Mouse (Mus musculus) embryonic facial prominence, embryonic 10.5 days (tissue): ENCODE measurements around the gene Dnajb3. TPM values are rescaled to one million over a fixed set of nuclear protein-coding genes. Genes with fewer than 3 reads are reported as not detected.

Experiments used
- DNase-seq: peaks from one replicate; pipeline ENCODE4 v3.0.0-alpha.2; 2017; ENCODE audit warnings: low spot score
- H3K27ac ChIP-seq: fragments of 300-500 bp; sonication (generic); replicated peaks from 2 replicates; pipeline ENCODE4 v1.5.1; 2016; ENCODE audit warnings: mild to moderate bottlenecking
- H3K27me3 ChIP-seq: fragments of 300-500 bp; sonication (generic); replicated peaks from 2 replicates; pipeline ENCODE4 v1.6.1; 2016; ENCODE audit warnings: low read depth, mild to moderate bottlenecking; ENCODE audit not compliant: poor library complexity, severe bottlenecking
- H3K36me3 ChIP-seq: fragments of 300-500 bp; sonication (generic); replicated peaks from 2 replicates; pipeline ENCODE4 v1.6.1; 2016; ENCODE audit warnings: mild to moderate bottlenecking, moderate library complexity
- H3K4me1 ChIP-seq: fragments of 300-500 bp; sonication (generic); 2 replicates; pipeline ENCODE4 v1.6.1; 2016
- H3K4me3 ChIP-seq: fragments of 300-500 bp; sonication (generic); 2 replicates; pipeline ENCODE4 v1.5.1; 2016; ENCODE audit warnings: mild to moderate bottlenecking, moderate library complexity
- H3K9me3 ChIP-seq: fragments of 300-500 bp; sonication (generic); 2 replicates; pipeline ENCODE4 v1.6.1; 2016; ENCODE audit warnings: mild to moderate bottlenecking
- WGBS: fragments of 180-500 bp; shearing (Covaris S2); methylation state at CpG from one replicate; pipeline ENCODE4 v1.1.7; 2016; 5-methylcytosine and 5-hydroxymethylcytosine counted together
- polyA plus RNA-seq: library from polyadenylated mRNA; unstranded; fragments of >200 nt; fragmentation: Nextera tagmentation; extraction: Ambion mirVana; gene quantifications from 2 replicates; pipeline ENCODE4 v1.2.1, GENCODE M21; 2016

Dnajb3 gene
- polyA plus RNA-seq, 1 experiment from 2014 or later, result 12.2 TPM

DNA sequence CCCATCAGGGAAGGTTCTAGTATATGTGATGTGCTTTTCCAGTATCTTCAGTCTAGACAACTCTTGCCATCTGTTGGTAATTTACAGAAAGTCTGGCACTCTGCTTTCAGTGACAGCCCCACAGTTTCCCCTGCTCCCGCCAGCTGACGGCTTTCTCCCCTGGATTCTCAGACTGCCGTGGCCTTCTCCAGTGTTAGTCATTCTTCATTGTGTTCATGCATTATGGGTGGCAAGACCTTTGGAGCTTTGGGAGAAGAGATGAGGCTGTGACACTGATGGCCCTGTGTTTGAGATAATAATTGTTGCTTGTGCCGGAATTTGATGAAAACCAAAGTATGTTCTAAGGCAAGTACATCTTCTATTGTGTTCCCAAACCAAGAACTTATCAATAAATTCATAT, 13.0 kb upstream of the Dnajb3 start:
- peaks cover 26% of the 10 kb centered on the region for H3K9me3 ChIP-seq
- DNase-seq, result peak; percentile 11
- H3K27ac ChIP-seq, result no peak overlapping the region
- H3K4me1 ChIP-seq, result no peaks in the 10 kb centered on the region
- H3K27me3 ChIP-seq, result no peaks in the 10 kb centered on the region
- WGBS, result 51% methylated on average over 4 of the region's 4 CpGs
- no peaks in the 10 kb centered on the region for H3K36me3 ChIP-seq
- no peak overlapping the region for H3K4me3 ChIP-seq

DNA sequence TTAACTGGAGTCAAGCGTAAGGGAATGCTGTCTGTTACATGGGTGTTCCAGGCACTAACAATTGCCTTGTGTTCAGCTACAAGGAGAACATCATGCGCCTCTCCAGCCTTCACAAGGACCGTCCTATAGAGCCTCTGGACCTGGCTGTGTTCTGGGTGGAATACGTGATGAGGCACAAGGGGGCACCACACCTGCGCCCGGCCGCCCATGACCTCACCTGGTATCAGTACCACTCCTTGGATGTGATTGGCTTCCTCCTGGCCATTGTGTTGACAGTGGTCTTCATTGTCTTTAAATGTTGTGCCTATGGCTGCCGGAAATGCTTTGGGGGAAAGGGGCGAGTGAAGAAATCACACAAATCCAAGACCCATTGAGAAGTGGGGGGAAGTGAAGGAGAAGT, 12.5 kb upstream of the Dnajb3 start:
- peak; percentile 14 for DNase-seq
- Histone ChIP-seq H3K36me3 (no peaks in the 10 kb centered on the region), H3K9me3 (peaks cover 31% of the 10 kb centered on the region), H3K4me3 (no peak overlapping the region), H3K4me1 (no peaks in the 10 kb centered on the region), H3K27me3 (no peaks in the 10 kb centered on the region), H3K27ac (no peak overlapping the region)
- 74% methylated on average over 9 of the region's 9 CpGs for WGBS

DNA sequence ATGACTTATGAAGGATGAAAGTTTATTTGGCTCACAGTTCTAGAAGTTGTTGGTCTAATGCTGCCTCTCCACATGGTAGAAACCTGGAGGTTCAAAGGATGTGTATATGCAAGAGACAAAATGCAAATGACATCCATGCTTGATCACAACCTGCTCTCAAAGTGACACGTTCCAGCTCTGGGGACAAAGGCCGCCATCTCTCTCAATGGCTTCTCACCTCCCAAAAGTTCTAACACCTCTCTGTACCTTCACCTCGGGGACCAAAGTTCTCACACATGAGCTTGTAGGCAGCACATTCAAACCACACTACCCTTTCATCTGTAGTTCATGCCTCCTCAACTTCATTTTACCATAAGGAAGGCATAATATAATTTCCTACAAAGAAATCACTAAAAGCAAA, 12.0 kb upstream of the Dnajb3 start:
- Histone ChIP-seq H3K27ac (no peak overlapping the region), H3K4me1 (no peaks in the 10 kb centered on the region), H3K9me3 (peaks cover 36% of the 10 kb centered on the region), H3K27me3 (no peaks in the 10 kb centered on the region), H3K4me3 (no peak overlapping the region), H3K36me3 (no peaks in the 10 kb centered on the region)
- DNase-seq, result no peak
- WGBS, result 41% methylated on average over 3 of the region's 3 CpGs

DNA sequence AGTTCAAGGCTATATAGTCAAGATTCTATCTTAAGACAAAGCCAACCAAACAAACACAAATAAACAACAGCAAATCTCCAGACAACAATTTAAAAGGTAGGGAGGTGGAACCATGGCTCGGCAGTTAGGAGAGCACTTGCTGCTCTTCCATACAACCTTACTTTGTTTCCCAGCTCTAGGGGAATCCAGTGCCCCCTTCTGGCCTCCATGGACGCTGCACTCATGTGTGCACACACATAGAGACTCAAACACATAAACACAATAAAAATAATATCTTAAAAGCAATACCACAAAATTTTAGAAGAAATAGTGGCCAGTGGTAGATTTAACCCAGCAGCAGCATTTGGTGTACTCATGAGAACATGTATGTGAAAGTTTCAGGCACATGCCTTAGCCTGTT, 11.6 kb upstream of the Dnajb3 start:
- Histone ChIP-seq H3K36me3 (no peaks in the 10 kb centered on the region), H3K27ac (no peak overlapping the region), H3K27me3 (no peaks in the 10 kb centered on the region), H3K9me3 (peaks cover 40% of the 10 kb centered on the region), H3K4me1 (no peaks in the 10 kb centered on the region), H3K4me3 (no peak overlapping the region)
- WGBS, result 65% methylated on average over 2 of the region's 2 CpGs
- DNase-seq, result no peak

DNA sequence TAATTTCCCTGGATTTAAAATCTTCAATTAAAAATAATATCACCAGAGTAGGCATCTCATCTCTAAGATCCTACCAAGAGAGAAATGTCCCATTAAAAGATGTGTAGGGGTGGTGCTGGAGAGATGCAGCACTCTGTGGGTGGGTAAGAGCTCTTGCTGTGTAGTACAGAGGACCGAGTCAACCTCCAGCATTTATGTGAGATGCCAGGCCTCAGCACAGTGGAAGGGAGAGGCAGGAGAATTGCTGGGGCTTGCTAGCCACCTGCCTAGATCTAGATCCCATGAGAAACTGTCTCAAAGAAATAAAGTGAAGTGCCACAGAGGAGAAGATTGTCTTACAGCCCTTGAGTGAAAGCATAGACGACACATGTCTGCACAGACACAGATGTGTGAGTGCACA, 11.0 kb upstream of the Dnajb3 start:
- Histone ChIP-seq H3K4me3 (no peak overlapping the region), H3K9me3 (peaks cover 46% of the 10 kb centered on the region), H3K36me3 (no peaks in the 10 kb centered on the region), H3K27ac (no peak overlapping the region), H3K4me1 (no peaks in the 10 kb centered on the region), H3K27me3 (no peaks in the 10 kb centered on the region)
- WGBS, result 66% methylated on average over 2 of the region's 2 CpGs
- DNase-seq, result no peak

- H3K27ac ChIP-seq, result no peak overlapping the region
- peak; percentile 11 for DNase-seq
- 71% methylated on average over 10 of the region's 10 CpGs for WGBS
- no peaks in the 10 kb centered on the region for H3K36me3 ChIP-seq
- no peaks in the 10 kb centered on the region for H3K27me3 ChIP-seq
- H3K4me3 ChIP-seq, result no peak overlapping the region
- H3K4me1 ChIP-seq, result no peaks in the 10 kb centered on the region
- H3K9me3 ChIP-seq, result peaks cover 50% of the 10 kb centered on the region
These were observed 10.1 kb upstream of the Dnajb3 start for GRCm38 (mm10) chr1:88215466-88216380.

DNA sequence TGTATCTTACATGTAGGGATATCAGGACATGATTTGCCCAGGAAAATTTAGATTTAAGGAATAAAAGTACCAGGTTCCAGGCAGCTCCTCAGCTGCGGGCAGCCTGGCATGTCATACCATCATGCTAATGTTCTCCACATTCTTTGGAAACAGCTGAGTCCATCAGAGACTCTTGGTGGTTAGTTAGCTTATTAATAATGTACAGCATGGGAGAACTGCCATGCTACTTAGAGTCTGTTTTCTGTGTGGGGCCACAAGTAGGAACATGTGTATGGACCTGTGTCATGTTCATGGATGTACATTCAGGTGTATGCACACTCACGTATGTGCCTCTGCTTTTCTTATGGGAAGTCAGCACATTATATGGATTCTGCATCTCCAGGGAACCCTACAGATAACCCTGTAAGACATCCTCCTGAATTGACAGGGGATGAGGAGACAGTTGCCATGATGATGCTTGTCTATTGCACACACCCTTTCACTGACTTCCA, 8.9 kb upstream of the Dnajb3 start:
- Histone ChIP-seq H3K27ac (no peak overlapping the region), H3K4me1 (no peaks in the 10 kb centered on the region), H3K27me3 (no peaks in the 10 kb centered on the region), H3K9me3 (peaks cover 52% of the 10 kb centered on the region), H3K4me3 (no peak overlapping the region), H3K36me3 (no peaks in the 10 kb centered on the region)
- no peak for DNase-seq
- 81% methylated on average over 2 of the region's 2 CpGs for WGBS

DNA sequence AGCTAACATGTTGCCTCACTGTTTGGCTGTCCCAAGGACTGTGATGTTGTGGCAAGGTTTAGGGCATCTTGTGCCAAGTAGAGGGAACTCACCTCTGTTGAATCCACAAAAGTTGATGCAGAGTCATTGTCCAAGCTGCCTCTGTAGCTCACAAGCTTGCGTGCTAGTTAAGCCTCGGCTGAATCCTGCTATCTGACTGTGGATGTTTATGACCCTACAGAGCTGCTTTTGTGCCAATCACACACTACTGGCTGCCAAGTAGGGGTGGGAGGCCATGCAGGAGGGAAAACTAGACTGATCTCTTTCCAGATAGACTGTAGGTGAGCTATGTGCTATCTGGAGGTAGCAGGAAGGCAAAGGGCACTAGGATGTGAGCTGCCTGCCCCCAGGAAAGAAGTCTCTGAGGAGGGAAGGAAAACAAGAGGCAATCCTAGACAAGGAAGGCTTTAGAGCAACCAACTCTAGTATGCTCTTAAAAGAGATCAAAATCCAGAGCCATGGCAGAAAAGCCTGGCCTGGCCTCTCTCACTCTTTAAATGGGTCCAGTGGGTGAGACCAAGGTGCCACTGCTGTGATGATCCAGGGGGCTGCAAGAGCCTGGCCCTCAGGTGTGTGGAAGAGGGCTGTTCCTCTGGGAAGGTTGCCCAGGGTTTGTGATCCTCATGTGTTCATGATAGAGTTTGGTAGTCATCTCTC, 8.3 kb upstream of the Dnajb3 start:
- H3K36me3 ChIP-seq, result no peaks in the 10 kb centered on the region
- H3K4me3 ChIP-seq, result no peak overlapping the region
- 84% methylated on average over 2 of the region's 2 CpGs for WGBS
- no peak overlapping the region for H3K27ac ChIP-seq
- DNase-seq, result no peak
- peaks cover 52% of the 10 kb centered on the region for H3K9me3 ChIP-seq
- H3K27me3 ChIP-seq, result no peaks in the 10 kb centered on the region
- H3K4me1 ChIP-seq, result no peaks in the 10 kb centered on the region

- Histone ChIP-seq H3K9me3 (peaks cover 52% of the 10 kb centered on the region), H3K36me3 (no peaks in the 10 kb centered on the region)
- WGBS, result 84% methylated on average over 1 of the region's 1 CpGs
These were observed 7.5 kb upstream of the Dnajb3 start for GRCm38 (mm10) chr1:88213061-88213460.

DNA sequence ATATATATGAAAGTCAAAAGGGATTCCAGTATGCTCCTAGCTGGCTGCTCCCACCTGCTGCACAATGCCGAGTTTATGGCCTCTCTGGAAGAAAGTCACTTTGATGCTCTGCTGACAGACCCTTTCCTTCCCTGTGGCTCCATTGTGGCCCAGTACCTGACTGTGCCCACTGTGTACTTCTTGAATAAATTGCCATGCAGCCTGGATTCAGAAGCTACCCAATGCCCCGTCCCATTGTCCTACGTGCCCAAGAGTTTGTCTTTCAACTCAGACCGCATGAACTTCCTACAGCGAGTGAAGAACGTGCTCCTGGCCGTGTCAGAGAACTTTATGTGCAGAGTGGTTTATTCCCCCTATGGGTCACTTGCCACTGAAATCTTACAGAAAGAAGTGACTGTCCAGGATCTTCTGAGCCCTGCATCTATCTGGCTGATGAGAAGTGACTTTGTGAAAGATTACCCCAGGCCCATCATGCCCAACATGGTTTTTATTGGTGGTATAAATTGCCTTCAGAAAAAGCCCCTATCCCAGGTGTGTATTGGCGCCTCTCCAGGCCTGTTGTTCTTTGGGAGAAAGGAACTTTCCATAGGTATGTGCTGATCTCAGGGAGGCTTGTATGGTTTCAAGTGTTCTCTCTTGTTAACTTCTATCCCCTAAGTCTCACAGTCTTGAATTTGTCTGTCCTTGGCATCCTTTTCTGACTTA, 6.9 kb upstream of the Dnajb3 start:
- no peak for DNase-seq
- 63% methylated on average over 8 of the region's 8 CpGs for WGBS

More at GRCm38 (mm10) chr1:88213061-88213460, 7.5 kb upstream of the Dnajb3 start:
- H3K27me3 ChIP-seq, result no peaks in the 10 kb centered on the region
- no peaks in the 10 kb centered on the region for H3K4me1 ChIP-seq
- H3K4me3 ChIP-seq, result no peak overlapping the region
- H3K27ac ChIP-seq, result no peak overlapping the region
- DNase-seq, result no peak

DNA sequence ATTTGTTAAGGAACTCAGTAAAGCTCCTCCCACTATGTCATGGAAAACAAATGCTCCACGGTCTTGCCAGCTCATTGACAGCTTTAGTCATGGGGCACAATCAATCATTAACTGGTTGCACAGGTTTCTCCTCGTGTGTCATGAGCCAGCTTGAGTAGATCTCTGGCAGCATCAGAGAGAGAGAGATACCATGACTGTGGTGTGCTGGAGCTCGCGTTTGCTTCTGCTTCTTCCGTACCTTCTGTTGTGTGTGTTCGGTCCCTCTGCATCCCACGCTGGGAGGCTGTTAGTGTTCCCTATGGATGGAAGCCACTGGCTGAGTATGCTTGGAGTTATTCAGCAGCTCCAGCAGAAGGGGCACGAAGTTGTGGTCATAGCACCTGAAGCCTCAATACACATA, 6.2 kb upstream of the Dnajb3 start, which contains the start of gene Ugt1a1:
TSS of gene Ugt1a1 (plus strand) at position 148 of the 400 bp plus-strand sequence.
- DNase-seq, result no peak
- H3K9me3 ChIP-seq, result peaks cover 52% of the 10 kb centered on the region
- no peak within 1 kb of the TSS for H3K4me3 ChIP-seq
- H3K36me3 ChIP-seq, result no peaks in the 10 kb centered on the region
- peaks cover 5% of the 10 kb centered on the region for H3K27me3 ChIP-seq
- no peak within 1 kb of the TSS for H3K27ac ChIP-seq
- H3K4me1 ChIP-seq, result no peaks in the 10 kb centered on the region
- WGBS, result 69% methylated on average over 8 of the region's 8 CpGs

More for the DNA sequence above, 6.9 kb upstream of the Dnajb3 start:
- Histone ChIP-seq H3K27me3 (no peaks in the 10 kb centered on the region), H3K36me3 (no peaks in the 10 kb centered on the region), H3K4me3 (no peak overlapping the region), H3K27ac (no peak overlapping the region), H3K4me1 (no peaks in the 10 kb centered on the region), H3K9me3 (peaks cover 52% of the 10 kb centered on the region)

DNA sequence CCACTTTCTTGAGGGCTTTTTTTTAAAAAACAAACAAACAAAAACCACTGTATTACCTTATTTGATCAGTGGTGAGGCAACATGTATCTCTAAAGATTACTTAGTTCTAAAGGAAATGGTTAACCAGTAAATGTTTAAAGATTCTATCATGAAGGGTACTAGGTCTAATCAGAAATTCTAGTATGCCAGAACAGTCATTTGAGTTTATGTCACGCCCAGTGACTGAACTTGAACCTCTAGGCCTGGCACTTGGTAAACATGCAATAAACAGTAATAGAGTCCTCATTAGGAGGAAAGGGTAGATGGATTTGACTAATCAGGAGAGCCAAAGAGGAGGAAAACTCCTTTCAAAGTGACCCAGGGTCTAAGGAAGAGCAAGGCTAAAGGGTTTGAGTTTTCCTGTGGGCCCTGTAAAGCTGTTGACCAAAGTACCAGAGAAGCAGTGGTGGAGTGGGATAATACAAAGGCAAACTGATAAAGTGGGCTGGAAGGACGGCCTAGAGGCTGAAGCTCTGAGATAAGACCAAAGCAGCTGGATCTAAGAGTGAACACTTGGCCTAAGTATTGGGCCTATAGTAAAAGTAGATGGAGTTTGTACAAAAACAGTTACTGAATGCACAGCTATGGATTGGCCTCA, 1.4 kb upstream of the Dnajb3 start:
- H3K9me3 ChIP-seq, result peaks cover 24% of the 10 kb centered on the region
- no peak for DNase-seq
- 76% methylated on average over 2 of the region's 2 CpGs for WGBS
- peaks cover 8% of the 10 kb centered on the region for H3K4me1 ChIP-seq
- H3K27me3 ChIP-seq, result peaks cover 15% of the 10 kb centered on the region
- no peak overlapping the region for H3K27ac ChIP-seq
- H3K4me3 ChIP-seq, result no peak overlapping the region
- 0 out of 2 replicates have a peak, but pooled peaks cover 3% of the 10 kb centered on the region for H3K36me3 ChIP-seq
